Mouse (Mus musculus): ENCODE results near the gene Gm11639. TPM values are rescaled to one million over a fixed set of nuclear protein-coding genes. Genes with fewer than 3 reads are reported as not detected.

Gm11639 gene
- polyA plus RNA-seq, 1 experiment, result not detected

- Histone ChIP-seq H3K27me3 (ENCODE audit: control insufficient read depth, insufficient read depth, insufficient read length) (no peaks in the 10 kb centered on the region), H3K79me2 (ENCODE audit: control insufficient read depth, insufficient read depth) (no peaks in the 10 kb centered on the region), H3K4me3 (ENCODE audit: insufficient read depth, poor library complexity, severe bottlenecking) (no peak overlapping the region), H3ac (ENCODE audit: control insufficient read depth, insufficient read length, low read depth) (no peak overlapping the region), H3K79me3 (ENCODE audit: low read depth) (no peaks in the 10 kb centered on the region), H3K36me3 (ENCODE audit: control insufficient read depth, insufficient read depth) (peaks cover 52% of the 10 kb centered on the region)
- no peak for TF ChIP-seq FOSL1 (IDR thresholded peaks at IDR 0.05; ENCODE audit: insufficient read depth, low read length, poor library complexity, severe bottlenecking)
Measured at GRCm38 (mm10) chr11:105141115-105141514, 455.6 kb downstream of the Gm11639 start.

GRCm38 (mm10) chr11:105143564-105143963 lies 458.1 kb downstream of the Gm11639 start:
- H3K27me3 ChIP-seq (ENCODE audit: control insufficient read depth, insufficient read depth, insufficient read length), result no peaks in the 10 kb centered on the region
- TF ChIP-seq FOSL1 (IDR thresholded peaks at IDR 0.05; ENCODE audit: insufficient read depth, low read length, poor library complexity, severe bottlenecking) (no peak), CTCF (IDR thresholded peaks at IDR 0.05; ENCODE audit: control insufficient read depth, insufficient read depth, insufficient read length) (no peak), MYOD1 (IDR thresholded peaks at IDR 0.05; ENCODE audit: control insufficient read depth, insufficient read length, low read depth) (no peak), USF1 (IDR thresholded peaks at IDR 0.05; ENCODE audit: low read depth) (no peak), MAX (IDR thresholded peaks at IDR 0.05) (no peak), MYOG (IDR thresholded peaks at IDR 0.05; ENCODE audit: control insufficient read depth, extremely low read depth, insufficient read length) (no peak), CEBPB (IDR thresholded peaks at IDR 0.05; ENCODE audit: low read depth) (no peak)

GRCm38 (mm10) chr11:105144084-105144483 lies 458.6 kb downstream of the Gm11639 start:
- Histone ChIP-seq H3ac (ENCODE audit: control insufficient read depth, insufficient read length, low read depth) (no peak overlapping the region), H3K79me3 (ENCODE audit: low read depth) (no peaks in the 10 kb centered on the region), H3K4me3 (ENCODE audit: insufficient read depth, poor library complexity, severe bottlenecking) (no peak overlapping the region), H3K79me2 (ENCODE audit: control insufficient read depth, insufficient read depth) (no peaks in the 10 kb centered on the region), H3K36me3 (ENCODE audit: control insufficient read depth, insufficient read depth) (peaks cover 22% of the 10 kb centered on the region), H3K27me3 (ENCODE audit: control insufficient read depth, insufficient read depth, insufficient read length) (no peaks in the 10 kb centered on the region)
- TF ChIP-seq FOSL1 (IDR thresholded peaks at IDR 0.05; ENCODE audit: insufficient read depth, low read length, poor library complexity, severe bottlenecking) (no peak), USF1 (IDR thresholded peaks at IDR 0.05; ENCODE audit: low read depth) (no peak), MAX (IDR thresholded peaks at IDR 0.05) (no peak), MYOG (IDR thresholded peaks at IDR 0.05; ENCODE audit: control insufficient read depth, extremely low read depth, insufficient read length) (no peak), CEBPB (IDR thresholded peaks at IDR 0.05; ENCODE audit: low read depth) (no peak), MYOD1 (IDR thresholded peaks at IDR 0.05; ENCODE audit: control insufficient read depth, insufficient read length, low read depth) (no peak), CTCF (IDR thresholded peaks at IDR 0.05; ENCODE audit: control insufficient read depth, insufficient read depth, insufficient read length) (no peak)

More at GRCm38 (mm10) chr11:105143564-105143963, 458.1 kb downstream of the Gm11639 start:
- Histone ChIP-seq H3K79me2 (ENCODE audit: control insufficient read depth, insufficient read depth) (no peaks in the 10 kb centered on the region), H3K36me3 (ENCODE audit: control insufficient read depth, insufficient read depth) (peaks cover 28% of the 10 kb centered on the region), H3ac (ENCODE audit: control insufficient read depth, insufficient read length, low read depth) (no peak overlapping the region), H3K4me3 (ENCODE audit: insufficient read depth, poor library complexity, severe bottlenecking) (no peak overlapping the region), H3K79me3 (ENCODE audit: low read depth) (no peaks in the 10 kb centered on the region)

GRCm38 (mm10) chr11:105144508-105145210 lies 459.2 kb downstream of the Gm11639 start:
- Histone ChIP-seq H3K79me2 (ENCODE audit: control insufficient read depth, insufficient read depth) (no peaks in the 10 kb centered on the region), H3K27me3 (ENCODE audit: control insufficient read depth, insufficient read depth, insufficient read length) (no peaks in the 10 kb centered on the region), H3K36me3 (ENCODE audit: control insufficient read depth, insufficient read depth) (peaks cover 17% of the 10 kb centered on the region), H3K79me3 (ENCODE audit: low read depth) (no peaks in the 10 kb centered on the region), H3ac (ENCODE audit: control insufficient read depth, insufficient read length, low read depth) (no peak overlapping the region), H3K4me3 (ENCODE audit: insufficient read depth, poor library complexity, severe bottlenecking) (no peak overlapping the region)
- no peak for TF ChIP-seq CTCF (IDR thresholded peaks at IDR 0.05; ENCODE audit: control insufficient read depth, insufficient read depth, insufficient read length)
- no peak for TF ChIP-seq FOSL1 (IDR thresholded peaks at IDR 0.05; ENCODE audit: insufficient read depth, low read length, poor library complexity, severe bottlenecking)
- TF ChIP-seq MYOG (IDR thresholded peaks at IDR 0.05; ENCODE audit: control insufficient read depth, extremely low read depth, insufficient read length), result no peak
- TF ChIP-seq CEBPB (IDR thresholded peaks at IDR 0.05; ENCODE audit: low read depth), result no peak
- TF ChIP-seq MYOD1 (IDR thresholded peaks at IDR 0.05; ENCODE audit: control insufficient read depth, insufficient read length, low read depth), result no peak
- TF ChIP-seq MAX (IDR thresholded peaks at IDR 0.05), result no peak
- no peak for TF ChIP-seq USF1 (IDR thresholded peaks at IDR 0.05; ENCODE audit: low read depth)

- no peak for TF ChIP-seq MAX (IDR thresholded peaks at IDR 0.05)
- no peak for TF ChIP-seq USF1 (IDR thresholded peaks at IDR 0.05; ENCODE audit: low read depth)
- TF ChIP-seq FOSL1 (IDR thresholded peaks at IDR 0.05; ENCODE audit: insufficient read depth, low read length, poor library complexity, severe bottlenecking), result no peak
- no peak for TF ChIP-seq CTCF (IDR thresholded peaks at IDR 0.05; ENCODE audit: control insufficient read depth, insufficient read depth, insufficient read length)
- TF ChIP-seq MYOG (IDR thresholded peaks at IDR 0.05; ENCODE audit: control insufficient read depth, extremely low read depth, insufficient read length), result no peak
- peaks cover 11% of the 10 kb centered on the region for H3K36me3 ChIP-seq (ENCODE audit: control insufficient read depth, insufficient read depth)
- no peak overlapping the region for H3ac ChIP-seq (ENCODE audit: control insufficient read depth, insufficient read length, low read depth)
- H3K27me3 ChIP-seq (ENCODE audit: control insufficient read depth, insufficient read depth, insufficient read length), result no peaks in the 10 kb centered on the region
- H3K79me2 ChIP-seq (ENCODE audit: control insufficient read depth, insufficient read depth), result no peaks in the 10 kb centered on the region
- H3K4me3 ChIP-seq (ENCODE audit: insufficient read depth, poor library complexity, severe bottlenecking), result no peak overlapping the region
- no peaks in the 10 kb centered on the region for H3K79me3 ChIP-seq (ENCODE audit: low read depth)
Measured at GRCm38 (mm10) chr11:105145211-105145610, 459.7 kb downstream of the Gm11639 start.

- no peak for TF ChIP-seq USF1 (IDR thresholded peaks at IDR 0.05; ENCODE audit: low read depth)
- no peak for TF ChIP-seq CTCF (IDR thresholded peaks at IDR 0.05; ENCODE audit: control insufficient read depth, insufficient read depth, insufficient read length)
- no peak for TF ChIP-seq MYOD1 (IDR thresholded peaks at IDR 0.05; ENCODE audit: control insufficient read depth, insufficient read length, low read depth)
- no peak for TF ChIP-seq MYOG (IDR thresholded peaks at IDR 0.05; ENCODE audit: control insufficient read depth, extremely low read depth, insufficient read length)
- no peak for TF ChIP-seq CEBPB (IDR thresholded peaks at IDR 0.05; ENCODE audit: low read depth)
- no peak for TF ChIP-seq MAX (IDR thresholded peaks at IDR 0.05)
- no peak for TF ChIP-seq FOSL1 (IDR thresholded peaks at IDR 0.05; ENCODE audit: insufficient read depth, low read length, poor library complexity, severe bottlenecking)
- no peaks in the 10 kb centered on the region for H3K27me3 ChIP-seq (ENCODE audit: control insufficient read depth, insufficient read depth, insufficient read length)
- no peaks in the 10 kb centered on the region for H3K79me3 ChIP-seq (ENCODE audit: low read depth)
- H3K4me3 ChIP-seq (ENCODE audit: insufficient read depth, poor library complexity, severe bottlenecking), result no peak within 1 kb of the TSS
- no peaks in the 10 kb centered on the region for H3K79me2 ChIP-seq (ENCODE audit: control insufficient read depth, insufficient read depth)
- no peaks in the 10 kb centered on the region for H3K36me3 ChIP-seq (ENCODE audit: control insufficient read depth, insufficient read depth)
- no peak within 1 kb of the TSS for H3ac ChIP-seq (ENCODE audit: control insufficient read depth, insufficient read length, low read depth)
Measured at GRCm38 (mm10) chr11:105146593-105146992, 461.1 kb downstream of the Gm11639 start, which contains the start of gene Gm10842. Gene Gm10842, plus strand, starts transcription at chr11:105146893.

Measured in C2C12 (cell line).